Mouse (Mus musculus): Measurements from ENCODE around the gene Ebf1. TPM values are rescaled to one million over a fixed set of nuclear protein-coding genes. Genes with fewer than 3 reads are reported as not detected.
A peak's percentile ranks its signal among the peaks of the same experiment; 100 is the strongest.
"Not testable (repeated sequence)": the region's sequence is repeated elsewhere in the genome, so short reads cannot be mapped to it uniquely, and the experiment has no call there.

The Ebf1 gene
- 1 to 10 TPM; 2.4 to 5.1 TPM for total RNA-seq (2021)

DNA sequence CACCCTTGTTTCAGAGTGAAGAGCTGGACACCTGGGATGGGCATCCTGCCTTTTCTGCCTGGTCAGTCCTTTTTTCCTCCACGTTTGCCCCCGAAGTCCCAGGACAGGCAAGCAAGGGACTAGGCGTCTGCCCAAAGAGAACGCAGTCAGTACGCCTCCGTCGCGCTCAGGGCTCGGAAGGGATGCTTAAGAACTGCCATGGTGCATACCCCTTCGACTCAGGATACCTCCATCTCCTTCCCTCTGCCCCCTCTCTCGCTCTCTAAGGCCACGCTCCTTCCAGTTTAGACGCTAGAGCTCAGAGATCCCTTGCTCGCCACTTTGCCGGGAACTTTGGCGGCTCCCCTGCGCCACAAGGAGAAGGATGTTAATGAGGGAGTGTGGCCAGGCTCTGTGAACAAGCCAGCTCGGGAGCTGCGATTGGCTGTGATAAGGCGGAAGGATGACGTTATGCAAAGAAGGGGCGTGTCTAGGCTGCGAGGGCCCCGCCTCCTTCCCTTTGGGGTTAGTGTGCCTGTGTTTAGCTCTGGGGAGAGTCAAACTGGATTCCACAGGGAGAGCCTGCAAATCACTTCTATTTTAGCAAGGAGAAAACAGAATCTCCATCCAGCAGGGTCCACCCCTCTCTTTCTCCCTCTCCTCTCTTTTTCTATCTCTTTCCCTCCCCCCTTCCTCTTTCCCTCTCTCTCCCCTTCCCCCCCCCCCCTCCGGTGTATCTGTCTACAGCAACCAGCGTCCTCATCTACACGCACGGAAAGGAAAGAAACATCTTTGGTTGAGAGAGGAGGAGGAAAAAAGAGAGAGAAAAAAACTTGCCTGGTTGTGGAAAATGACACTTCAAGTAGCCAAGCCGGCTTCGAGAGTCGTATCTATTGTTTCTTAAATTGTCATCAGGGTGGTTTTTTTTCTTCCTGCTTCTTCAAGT, at the start of gene Ebf1:
TSS of gene Ebf1 (plus strand) at position 530 of the 925 bp plus-strand sequence.
- intact Hi-C loops (cut with DNase I) = loop anchor here (10.0 kb wide), 1 partner anchor 1118 kb away; no protein-coding TSS in a partner anchor
- peak in 1 of 2 experiments; percentile 33 for DNase-seq (ENCODE audit: low spot score in 2 of 2)

DNA sequence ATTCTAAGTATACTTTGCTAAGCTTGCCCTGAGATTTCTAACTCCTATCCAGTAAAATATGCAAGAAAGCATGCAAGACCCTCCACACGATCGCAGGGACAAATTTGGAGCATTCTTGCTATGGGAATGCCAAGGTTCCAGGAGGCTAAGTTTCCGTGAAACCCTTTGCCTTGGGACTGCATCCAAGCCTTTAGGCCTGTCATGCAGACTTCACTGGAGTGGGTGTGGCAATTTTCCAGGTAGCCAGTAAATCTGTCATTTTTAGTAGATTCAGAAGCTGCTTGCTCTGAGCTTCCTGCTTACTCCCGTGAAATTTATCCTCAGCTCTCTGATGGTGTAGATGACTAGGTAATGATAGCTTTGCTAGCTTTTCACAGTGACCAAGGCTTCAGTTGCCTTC, 46.8 kb upstream of the Ebf1 start:
- DNase-seq (ENCODE audit: low spot score in 2 of 2); intact Hi-C loops (cut with DNase I): not testable (repeated sequence)

DNA sequence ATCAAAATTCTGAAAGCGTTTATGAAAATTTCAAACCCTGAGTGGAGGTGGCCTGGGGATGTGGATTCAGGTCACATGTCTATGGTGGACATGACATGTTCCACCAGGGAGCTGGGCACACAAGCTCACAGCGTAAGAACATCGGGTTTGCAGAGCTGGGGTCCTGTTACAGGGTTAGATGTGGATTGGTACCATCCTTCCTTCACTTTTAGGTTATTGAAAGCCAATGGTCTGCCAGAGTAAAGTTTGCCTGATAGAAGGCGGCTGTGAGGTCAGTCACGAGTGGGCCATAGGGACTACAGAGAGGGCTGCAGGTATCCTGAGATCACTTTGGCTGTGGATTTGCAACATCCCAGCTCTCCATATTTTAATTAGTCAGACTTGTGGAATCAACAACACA, 44.3 kb upstream of the Ebf1 start:
- intact Hi-C loops (cut with DNase I) = no loop called here
- no peak for DNase-seq (ENCODE audit: low spot score in 2 of 2)

DNA sequence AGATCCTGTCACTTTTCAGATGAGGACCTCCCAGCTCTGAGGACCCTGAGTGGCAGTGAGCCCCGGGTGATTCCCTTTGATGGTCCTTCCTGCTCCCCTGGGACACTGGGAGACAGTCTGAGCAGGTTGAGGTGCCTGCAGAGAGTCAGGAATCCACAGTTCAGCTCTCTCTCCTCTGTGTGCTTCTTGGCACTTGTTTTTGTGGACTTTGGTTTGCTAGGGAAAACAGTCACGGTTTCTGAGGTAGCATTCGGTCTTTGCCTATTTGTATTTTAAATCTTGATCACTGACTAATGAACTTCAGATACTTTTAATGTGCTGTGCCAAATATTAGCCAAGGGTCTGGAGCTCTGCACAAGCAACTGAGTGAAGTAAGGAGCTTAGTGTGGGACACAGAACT, 43.7 kb upstream of the Ebf1 start:
- DNase-seq (ENCODE audit: low spot score in 2 of 2) = no peak
- intact Hi-C loops (cut with DNase I) = no loop called here

DNA sequence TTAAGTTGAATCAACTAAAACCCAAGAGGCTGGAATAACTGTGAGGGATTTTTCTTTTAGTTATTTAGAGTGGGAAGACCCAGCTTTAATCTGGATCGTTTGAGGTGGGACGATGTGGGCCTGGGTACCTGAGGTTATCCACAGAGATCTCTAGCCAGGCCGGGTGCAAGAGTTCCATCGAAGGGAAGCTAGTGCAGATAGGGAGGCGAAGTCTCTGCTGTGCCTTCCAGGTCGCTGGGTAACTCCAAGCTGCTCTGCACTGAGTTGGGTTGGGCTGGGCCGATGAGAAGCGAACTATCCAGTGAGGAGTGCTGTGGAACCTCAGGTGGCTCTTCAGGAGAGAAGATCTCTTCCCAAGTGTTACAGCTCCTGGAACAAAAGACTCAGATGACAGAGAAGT, 42.7 kb upstream of the Ebf1 start:
- no peak for DNase-seq (ENCODE audit: low spot score in 2 of 2)
- intact Hi-C loops (cut with DNase I) = no loop called here

- DNase-seq (ENCODE audit: low spot score in 2 of 2) = no peak
- intact Hi-C loops (cut with DNase I) = no loop called here
Observed at GRCm38 (mm10) chr11:44574820-44575219, 42.3 kb upstream of the Ebf1 start.

- intact Hi-C loops (cut with DNase I) = no loop called here
- DNase-seq (ENCODE audit: low spot score in 2 of 2) = no peak
Observed at GRCm38 (mm10) chr11:44577911-44578310, 39.2 kb upstream of the Ebf1 start.

GRCm38 (mm10) chr11:44581277-44581683, 35.8 kb upstream of the Ebf1 start:
- intact Hi-C loops (cut with DNase I) = no loop called here
- peak in 1 of 2 experiments; percentile 33 for DNase-seq (ENCODE audit: low spot score in 2 of 2)

DNA sequence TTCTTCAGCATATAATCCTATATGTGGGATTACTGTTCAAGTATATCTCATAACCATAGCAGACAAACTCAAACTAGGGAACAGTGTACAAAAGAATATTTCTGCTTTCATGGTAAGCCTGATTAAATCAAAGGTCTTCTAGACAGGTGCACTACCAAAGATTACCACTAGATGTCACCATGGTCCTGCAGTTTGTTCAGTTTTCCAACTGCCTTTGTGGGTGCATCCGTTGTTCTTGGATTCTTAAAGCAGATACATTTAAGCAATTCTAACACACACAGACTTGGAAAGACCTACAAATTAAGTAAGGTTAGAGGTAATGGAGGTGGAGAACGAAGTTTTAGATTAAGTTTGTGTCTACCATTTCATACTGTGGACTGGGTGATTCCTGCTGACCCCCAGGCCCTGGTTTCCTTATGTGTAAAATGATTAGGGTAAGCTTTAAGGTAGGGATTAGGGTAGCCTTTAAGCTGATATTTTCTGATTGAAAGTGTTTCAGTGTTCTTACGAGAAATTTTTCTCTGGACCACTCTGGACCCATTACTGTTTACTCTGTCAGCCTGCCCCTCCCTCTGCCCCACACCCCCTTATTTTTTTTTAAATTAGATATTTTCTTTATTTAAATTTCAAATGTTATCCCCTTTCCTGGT, 30.9 kb upstream of the Ebf1 start:
- intact Hi-C loops (cut with DNase I) = loop anchor here (1.0 to 2.0 kb wide), 2 partner anchors 1299 to 1340 kb away; no protein-coding TSS in a partner anchor
- DNase-seq (ENCODE audit: low spot score in 2 of 2) = peak; percentile 83 to 88

- no peak for DNase-seq (ENCODE audit: low spot score in 2 of 2)
- intact Hi-C loops (cut with DNase I) = no loop called here
Observed at GRCm38 (mm10) chr11:44593016-44593415, 24.1 kb upstream of the Ebf1 start.

GRCm38 (mm10) chr11:44594768-44595167, 22.3 kb upstream of the Ebf1 start:
- DNase-seq (ENCODE audit: low spot score in 2 of 2) = no peak
- intact Hi-C loops (cut with DNase I) = no loop called here

DNA sequence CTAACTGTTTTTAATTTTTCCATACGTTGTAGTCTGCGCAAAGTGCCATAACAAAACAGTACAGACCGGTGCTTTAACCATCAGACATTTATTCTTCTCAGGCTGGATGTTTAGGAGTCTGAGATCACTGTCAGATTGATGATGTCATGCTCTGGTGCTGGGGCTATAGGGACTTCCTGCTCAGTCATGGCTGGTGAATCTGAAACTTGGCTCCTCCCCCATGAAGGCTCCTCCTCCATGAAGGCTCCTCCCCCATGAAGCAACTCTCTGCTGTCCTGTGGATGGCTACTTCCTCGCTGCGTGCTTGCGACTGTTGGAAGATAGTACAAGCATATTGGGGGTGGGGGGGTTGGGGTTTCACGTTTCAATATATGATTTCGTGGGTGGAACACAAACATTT, 10.2 kb upstream of the Ebf1 start:
- intact Hi-C loops (cut with DNase I) = no loop called here
- DNase-seq (ENCODE audit: low spot score in 2 of 2) = no peak

GRCm38 (mm10) chr11:44608646-44609045, 8.5 kb upstream of the Ebf1 start:
- intact Hi-C loops (cut with DNase I) = no loop called here
- no peak for DNase-seq (ENCODE audit: low spot score in 2 of 2)

- intact Hi-C loops (cut with DNase I) = loop anchor here (1.0 to 10.0 kb wide), 5 partner anchors 397 to 1316 kb away; no protein-coding TSS in a partner anchor
- DNase-seq (ENCODE audit: low spot score in 2 of 2) = peak; percentile 86 to 89
Observed at GRCm38 (mm10) chr11:44610971-44611781, 5.9 kb upstream of the Ebf1 start.

GRCm38 (mm10) chr11:44612156-44612555, 5.0 kb upstream of the Ebf1 start:
- DNase-seq (ENCODE audit: low spot score in 2 of 2) = no peak
- intact Hi-C loops (cut with DNase I) = loop anchor here (2.0 to 10.0 kb wide), 3 partner anchors 927 to 1270 kb away; no protein-coding TSS in a partner anchor

DNA sequence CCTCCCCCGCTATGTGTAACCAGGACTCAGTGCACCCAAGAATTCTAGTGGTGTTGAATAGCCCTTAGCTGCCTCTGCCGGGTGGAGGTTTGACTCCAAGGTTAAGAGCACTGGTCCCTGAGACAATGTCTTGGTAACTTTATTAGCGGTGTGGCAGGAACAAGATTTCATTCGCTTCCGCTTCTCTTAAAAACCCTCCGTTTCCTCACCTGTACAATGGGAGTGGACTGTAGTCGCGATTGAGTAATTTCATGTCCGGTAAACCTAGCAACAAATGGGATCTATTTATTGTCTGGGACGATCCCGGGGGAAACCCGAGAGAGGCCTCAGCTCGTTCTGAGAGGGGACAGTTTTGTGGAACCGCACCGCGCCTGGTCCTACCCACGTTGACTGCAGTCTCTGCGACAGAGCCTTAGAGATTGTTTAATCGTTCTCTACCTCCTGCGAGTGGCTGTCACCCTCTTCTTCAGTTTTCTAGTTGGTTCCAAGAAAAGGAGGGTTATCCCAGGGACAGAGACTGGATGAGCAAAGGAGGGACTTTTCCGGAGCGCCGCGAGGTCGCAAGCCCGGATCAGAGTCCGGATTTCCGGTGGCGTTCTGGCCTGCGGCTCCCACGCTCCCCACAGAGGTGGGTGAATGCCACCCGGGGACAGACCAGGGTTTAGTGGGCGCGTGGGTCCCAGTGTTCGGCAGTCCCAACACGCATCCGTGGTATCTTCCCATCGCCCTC, 4.3 kb upstream of the Ebf1 start:
- no peak for DNase-seq (ENCODE audit: low spot score in 2 of 2)
- intact Hi-C loops (cut with DNase I) = loop anchor here (2.0 to 10.0 kb wide), 3 partner anchors 926 to 1269 kb away; no protein-coding TSS in a partner anchor

- DNase-seq (ENCODE audit: low spot score in 2 of 2) = no peak
- intact Hi-C loops (cut with DNase I) = loop anchor here (2.0 to 10.0 kb wide), 3 partner anchors 925 to 1269 kb away; no protein-coding TSS in a partner anchor
Observed at GRCm38 (mm10) chr11:44613411-44614180, 3.5 kb upstream of the Ebf1 start.

Data from left cerebral cortex, postnatal 25 days (tissue).